Mouse (Mus musculus) midbrain, postnatal 0 days (tissue): Measurements from ENCODE around the gene Scnn1b. TPM values are rescaled to one million over a fixed set of nuclear protein-coding genes. Genes with fewer than 3 reads are reported as not detected.

Experiments
- ATAC-seq: fragments of 200-750 bp; cut with Nextera tagmentation; 2 replicates; pipeline ENCODE4 v1.8.0; 2017; ENCODE audit warnings: moderate number of reproducible peaks, mild to moderate bottlenecking, moderate TSS enrichment, moderate library complexity; ENCODE audit not compliant: low FRiP score
- DNase-seq: peaks from one replicate; pipeline ENCODE4 v3.0.0-alpha.2; 2015; ENCODE audit warnings: low spot score
- H3K27ac ChIP-seq: fragments of 300-500 bp; sonication (generic); 2 replicates; pipeline ENCODE4 v1.5.1; 2014; ENCODE audit warnings: low read depth, mild to moderate bottlenecking, low read length, mixed read lengths
- H3K27me3 ChIP-seq: fragments of 300-500 bp; sonication (generic); 2 replicates; pipeline ENCODE4 v1.6.1; 2014; ENCODE audit warnings: low read length, control low read depth, mixed read lengths; ENCODE audit not compliant: insufficient read depth
- H3K36me3 ChIP-seq: fragments of 300-500 bp; sonication (generic); 2 replicates; pipeline ENCODE4 v1.6.1; 2014; ENCODE audit warnings: low read length, control low read depth, mixed read lengths; ENCODE audit not compliant: insufficient read depth
- H3K4me1 ChIP-seq: fragments of 300-500 bp; sonication (generic); 2 replicates; pipeline ENCODE4 v1.6.1; 2014; ENCODE audit warnings: mild to moderate bottlenecking, control low read depth, antibody characterized with exemption, low read length, mixed read lengths; ENCODE audit not compliant: insufficient read depth
- H3K4me2 ChIP-seq: fragments of 300-500 bp; sonication (generic); 2 replicates; pipeline ENCODE4 v1.6.1; 2014; ENCODE audit warnings: low read depth, mild to moderate bottlenecking, low read length, mixed read lengths; ENCODE audit not compliant: poor library complexity, severe bottlenecking
- H3K4me3 ChIP-seq: fragments of 300-500 bp; sonication (generic); 2 replicates; pipeline ENCODE4 v1.5.1; 2014; ENCODE audit warnings: low read depth, mild to moderate bottlenecking, low read length, moderate library complexity
- H3K9ac ChIP-seq: fragments of 300-500 bp; sonication (generic); replicated peaks from 2 replicates; pipeline ENCODE4 v1.6.1; 2014; ENCODE audit warnings: mild to moderate bottlenecking, low read length, moderate library complexity, mixed read lengths; ENCODE audit not compliant: poor library complexity, severe bottlenecking
- H3K9me3 ChIP-seq: fragments of 300-500 bp; sonication (generic); 2 replicates; pipeline ENCODE4 v1.6.1; 2016; ENCODE audit warnings: low read length, control low read depth
- CTCF ChIP-seq: IDR thresholded peaks from 2 replicates; pipeline ENCODE4 v1.5.1; 2016; ENCODE audit warnings: antibody characterized with exemption, mild to moderate bottlenecking
- WGBS: fragments of 180-500 bp; shearing (Covaris S2); extraction: QIAGEN DNeasy Blood & Tissue Kit; methylation state at CpG from one replicate; pipeline ENCODE4 v1.1.7; 2014; 5-methylcytosine and 5-hydroxymethylcytosine counted together
- polyA plus RNA-seq: library from polyadenylated mRNA; unstranded; fragments of >200 nt; fragmentation: Nextera tagmentation; extraction: Ambion mirVana; gene quantifications from 2 replicates; pipeline ENCODE4 v1.2.1, GENCODE M21; 2015
- total RNA-seq: library from RNA; depleted of rRNA; stranded (reverse); fragments of >200 nt; gene quantifications from 2 replicates; pipeline ENCODE4 v1.2.3, GENCODE M21; 2014

Scnn1b gene
- total and polyA plus RNA-seq, 2 experiments from 2014 or later: 0.47 to 0.60 TPM

DNA sequence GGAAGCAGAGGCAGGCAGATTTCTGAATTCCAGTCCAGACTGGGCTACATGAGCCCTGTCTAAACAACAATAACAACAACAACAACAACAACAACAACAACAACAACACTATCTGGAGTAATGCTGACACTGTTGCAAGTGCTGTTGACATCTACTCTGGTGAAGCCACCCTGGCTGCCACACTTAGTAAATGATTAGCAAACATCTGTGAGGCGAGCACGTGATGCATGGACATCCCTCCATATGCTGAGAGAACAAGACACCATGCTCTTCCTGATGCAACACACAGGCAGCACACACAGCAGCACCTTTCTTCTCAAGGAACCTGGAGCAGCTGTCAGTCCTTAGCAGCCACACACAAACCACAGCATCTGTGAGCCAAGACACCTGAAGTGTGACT, 63.0 kb downstream of the Scnn1b start:
- Histone ChIP-seq H3K27me3 (no peaks in the 10 kb centered on the region), H3K27ac (no peak overlapping the region), H3K4me2 (no peak overlapping the region), H3K4me1 (no peaks in the 10 kb centered on the region), H3K4me3 (no peak overlapping the region), H3K36me3 (peaks cover 44% of the 10 kb centered on the region), H3K9me3 (no peaks in the 10 kb centered on the region), H3K9ac (no peak overlapping the region)
- TF ChIP-seq CTCF: no peak
- no peak for DNase-seq
- no peak for ATAC-seq
- WGBS: 96% methylated on average over 2 of the region's 2 CpGs

DNA sequence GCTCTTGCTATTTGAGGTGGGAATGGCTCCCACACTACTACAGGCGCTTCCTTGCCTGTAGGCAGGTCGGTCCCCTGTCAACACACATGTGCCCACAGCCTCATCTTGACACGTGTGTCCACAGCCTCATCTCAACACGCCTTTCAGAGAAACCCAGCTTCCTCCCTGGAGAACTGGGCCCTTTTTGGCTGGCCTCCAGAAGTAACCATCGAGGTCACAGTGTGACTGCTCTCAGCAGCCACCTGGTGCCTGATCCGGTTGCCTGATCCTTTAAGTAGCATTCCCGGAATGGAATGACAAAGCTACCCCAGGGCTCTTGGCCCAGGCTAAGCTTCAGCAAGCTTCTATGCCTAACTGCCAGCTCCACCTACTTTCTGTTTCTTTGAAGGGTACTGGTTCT, 66.4 kb downstream of the Scnn1b start:
- Histone ChIP-seq H3K9ac (no peak overlapping the region), H3K9me3 (no peaks in the 10 kb centered on the region), H3K4me3 (no peak overlapping the region), H3K27me3 (no peaks in the 10 kb centered on the region), H3K4me1 (no peaks in the 10 kb centered on the region), H3K4me2 (no peak overlapping the region), H3K27ac (no peak overlapping the region), H3K36me3 (peaks cover 32% of the 10 kb centered on the region)
- DNase-seq (peak; percentile 64), ATAC-seq (no peak)
- no peak for TF ChIP-seq CTCF
- 40% methylated on average over 7 of the region's 7 CpGs for WGBS

DNA sequence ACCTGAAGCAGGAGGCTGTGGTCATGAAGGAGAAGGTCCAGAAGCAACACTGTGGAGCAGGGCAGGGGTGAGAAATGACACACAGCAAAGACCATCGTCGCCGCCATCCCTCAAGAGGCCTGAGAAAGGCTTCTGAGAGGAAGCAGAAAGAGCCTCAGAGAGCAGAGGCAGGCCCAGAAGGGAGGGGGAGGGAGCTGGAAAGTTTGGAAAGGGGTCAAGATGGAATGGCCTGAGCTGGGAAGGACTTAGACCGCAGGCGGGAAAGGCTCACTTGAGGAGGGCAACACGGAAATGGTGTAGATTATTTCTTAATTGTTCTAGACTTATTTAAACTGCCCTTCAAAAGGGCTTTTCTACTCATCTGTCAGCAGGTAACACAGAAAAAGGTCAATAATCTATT, 68.8 kb downstream of the Scnn1b start:
- no peak overlapping the region for H3K4me3 ChIP-seq
- no peak overlapping the region for H3K27ac ChIP-seq
- no peaks in the 10 kb centered on the region for H3K9me3 ChIP-seq
- H3K36me3 ChIP-seq: peaks cover 24% of the 10 kb centered on the region
- 84% methylated on average over 6 of the region's 6 CpGs for WGBS
- DNase-seq: no peak
- no peak for ATAC-seq
- no peak overlapping the region for H3K9ac ChIP-seq
- no peaks in the 10 kb centered on the region for H3K4me1 ChIP-seq
- TF ChIP-seq CTCF: no peak
- H3K4me2 ChIP-seq: no peak overlapping the region
- H3K27me3 ChIP-seq: no peaks in the 10 kb centered on the region

DNA sequence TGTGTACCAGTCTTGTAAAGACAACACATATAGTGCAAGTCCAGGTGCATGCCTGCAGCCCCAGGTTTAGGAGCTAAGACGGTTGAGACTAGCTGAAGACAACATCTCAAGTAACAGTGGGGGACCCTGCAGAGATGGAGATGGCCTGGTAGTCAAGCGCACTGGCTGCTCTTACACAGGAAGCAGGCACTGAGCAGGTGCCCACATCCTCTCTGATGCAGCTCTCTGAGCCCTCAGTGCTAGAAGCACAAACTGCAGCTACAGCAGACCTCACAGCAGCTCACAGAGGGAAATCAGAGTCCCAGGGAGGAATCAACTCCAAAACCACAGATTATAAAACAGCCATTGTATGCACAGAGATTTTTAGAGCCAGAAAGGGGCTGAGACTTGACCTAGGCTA, 69.5 kb downstream of the Scnn1b start:
- ATAC-seq (no peak), DNase-seq (no peak)
- TF ChIP-seq CTCF: no peak
- WGBS: 89% methylated on average over 2 of the region's 2 CpGs
- Histone ChIP-seq H3K36me3 (peaks cover 18% of the 10 kb centered on the region), H3K4me2 (no peak overlapping the region), H3K4me1 (no peaks in the 10 kb centered on the region), H3K9me3 (no peaks in the 10 kb centered on the region), H3K4me3 (no peak overlapping the region), H3K27me3 (no peaks in the 10 kb centered on the region), H3K27ac (no peak overlapping the region), H3K9ac (no peak overlapping the region)

DNA sequence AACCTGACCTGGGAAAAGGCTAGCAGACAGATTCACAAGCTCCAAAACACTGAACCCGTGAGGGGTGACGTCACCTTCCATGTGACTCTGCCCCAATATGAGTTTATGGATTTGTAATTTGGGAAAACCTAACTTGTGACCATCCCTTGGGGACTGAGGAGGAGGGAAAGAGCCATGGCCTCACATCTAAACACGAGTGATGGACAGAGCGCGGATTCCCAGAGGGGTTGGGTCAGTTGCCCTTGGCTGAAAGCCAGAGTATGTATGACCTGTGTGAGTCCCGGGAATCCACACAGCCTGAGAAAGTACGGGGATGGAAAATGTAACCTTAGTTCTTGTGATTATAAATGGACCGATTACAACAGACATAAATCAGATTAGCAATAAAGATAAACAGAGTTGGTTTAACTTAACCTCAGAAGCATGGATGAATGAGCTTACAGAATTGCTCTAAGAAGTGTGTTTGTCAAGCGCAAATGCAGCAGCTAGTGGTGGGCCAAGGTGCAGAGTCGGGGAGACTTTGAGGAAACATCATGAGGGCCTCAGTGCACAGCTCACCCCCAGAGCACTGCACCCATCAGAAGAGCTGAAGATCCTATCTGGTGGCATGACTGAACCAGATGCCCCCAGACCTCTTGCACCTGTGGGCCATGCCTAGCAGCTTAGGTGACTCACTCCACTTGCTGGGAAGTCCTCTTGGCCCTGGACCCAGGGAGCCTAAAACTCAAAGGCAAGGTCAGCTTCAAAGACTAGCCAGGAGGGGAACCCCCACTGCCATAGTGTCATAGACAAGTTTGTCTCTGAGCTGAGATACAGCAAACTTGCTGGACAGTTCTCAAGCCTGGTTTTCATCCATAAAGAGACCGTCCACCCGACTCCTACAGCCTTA, 71.3 kb downstream of the Scnn1b start:
- DNase-seq (no peak), ATAC-seq (no peak)
- Histone ChIP-seq H3K4me2 (no peak overlapping the region), H3K9me3 (no peaks in the 10 kb centered on the region), H3K4me1 (no peaks in the 10 kb centered on the region), H3K9ac (no peak overlapping the region), H3K4me3 (no peak overlapping the region), H3K27me3 (no peaks in the 10 kb centered on the region), H3K36me3 (0 out of 2 replicates have a peak, but pooled peaks cover 7% of the 10 kb centered on the region), H3K27ac (no peak overlapping the region)
- WGBS: 84% methylated on average over 12 of the region's 12 CpGs
- TF ChIP-seq CTCF: no peak

DNA sequence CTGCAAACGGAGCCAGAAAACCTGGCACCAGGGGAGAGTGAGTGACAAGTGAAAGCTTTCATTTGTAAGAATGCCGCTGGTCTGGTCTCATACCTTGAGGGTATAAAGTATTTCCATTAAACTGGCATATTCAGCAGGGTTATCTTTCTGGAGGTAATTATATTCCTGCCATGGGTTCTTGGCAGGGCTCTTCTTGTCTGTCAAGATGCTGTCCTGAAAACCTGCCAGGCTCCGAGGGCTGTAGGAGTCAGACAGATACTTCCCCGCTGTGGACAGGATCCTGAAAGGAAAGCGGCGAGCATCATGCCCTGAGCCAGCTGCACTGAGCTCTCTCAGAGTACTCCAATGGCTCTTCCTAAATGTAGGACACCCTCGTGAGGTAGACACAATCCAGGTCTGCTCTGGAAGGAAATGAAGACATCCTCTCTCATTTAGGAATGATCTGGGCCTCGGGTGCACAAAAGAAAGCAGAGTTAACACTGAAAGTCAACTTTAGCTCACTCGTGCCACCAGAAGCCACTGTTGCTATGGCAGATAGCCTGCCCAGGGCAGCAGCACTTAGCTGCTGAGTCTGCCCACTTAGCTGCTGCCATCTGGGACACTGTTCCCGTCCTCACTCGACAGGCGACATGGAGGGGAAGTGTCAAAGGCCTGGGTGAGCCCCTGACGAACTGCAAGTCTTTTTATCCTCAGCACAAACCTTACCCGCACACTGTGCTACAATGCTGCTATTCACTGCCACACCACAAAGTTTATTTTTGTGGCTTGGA, 72.2 kb downstream of the Scnn1b start:
- TF ChIP-seq CTCF: no peak
- 67% methylated on average over 14 of the region's 14 CpGs for WGBS
- ATAC-seq: peak; percentile 29; the same call in 1 of the 2 replicates
- H3K27me3 ChIP-seq: no peaks in the 10 kb centered on the region
- H3K4me2 ChIP-seq: no peak overlapping the region
- no peak overlapping the region for H3K9ac ChIP-seq
- no peaks in the 10 kb centered on the region for H3K9me3 ChIP-seq
- H3K36me3 ChIP-seq: peaks cover 9% of the 10 kb centered on the region; the same call in 1 of the 2 replicates
- DNase-seq: peak; percentile 79
- no peak overlapping the region for H3K27ac ChIP-seq
- no peak overlapping the region for H3K4me3 ChIP-seq
- no peaks in the 10 kb centered on the region for H3K4me1 ChIP-seq
